Mouse (Mus musculus): ENCODE data around the gene Hdac5. TPM values are rescaled to one million over a fixed set of nuclear protein-coding genes. Genes with fewer than 3 reads are reported as not detected.
A peak's percentile ranks its signal among the peaks of the same experiment; 100 is the strongest.

Hdac5 gene
- polyA plus RNA-seq (2015; fragmentation: Nextera tagmentation; extraction: Ambion mirVana): 80.5 and 84.4 TPM in 2 replicates

- H3K4me3 ChIP-seq: peak within 1 kb of the TSS; percentile 77
- H3K27ac ChIP-seq: peak within 1 kb of the TSS; percentile 89
- 0% methylated on average over 38 of the region's 49 CpGs for WGBS
- no peaks in the 10 kb centered on the region for H3K36me3 ChIP-seq
- peaks cover 46% of the 10 kb centered on the region for H3K4me1 ChIP-seq
- peak within 1 kb of the TSS; percentile 82 for H3K4me2 ChIP-seq
- peak; percentile 85 for ATAC-seq (ENCODE audit: insufficient number of reproducible peaks, insufficient read depth, low FRiP score, low TSS enrichment, low read depth)
- H3K27me3 ChIP-seq: no peaks in the 10 kb centered on the region
- peak within 1 kb of the TSS; percentile 88 for H3K9ac ChIP-seq
- no peaks in the 10 kb centered on the region for H3K9me3 ChIP-seq
Measured at GRCm38 (mm10) chr11:102230006-102230741, at the start of gene Hdac5. TSS of gene Hdac5 (minus strand) at chr11:102230166.

DNA sequence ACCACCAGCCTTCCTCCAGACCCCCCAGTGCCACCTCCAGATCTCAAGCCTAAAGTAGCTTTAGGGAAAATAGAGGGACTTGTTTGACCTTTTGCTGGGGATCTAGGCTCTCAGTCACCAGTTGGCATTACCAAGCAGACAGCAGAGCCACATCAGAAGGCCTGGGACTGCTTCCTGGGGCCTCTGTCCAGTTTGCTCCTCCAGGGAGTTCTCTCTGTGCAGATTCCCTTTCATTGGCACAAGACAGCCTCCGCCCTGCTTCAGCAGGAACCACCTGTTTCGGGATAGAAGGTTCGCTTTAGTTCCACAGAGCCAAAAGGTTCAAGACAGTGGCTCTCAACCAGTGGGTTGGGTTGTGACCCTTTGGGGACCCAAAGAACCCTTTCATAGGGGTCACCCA is 49.6 kb upstream of the Hdac5 start:
- no peaks in the 10 kb centered on the region for H3K36me3 ChIP-seq
- no peak overlapping the region for H3K4me2 ChIP-seq
- peaks cover 13% of the 10 kb centered on the region for H3K4me1 ChIP-seq
- no peak overlapping the region for H3K4me3 ChIP-seq
- no peaks in the 10 kb centered on the region for H3K9me3 ChIP-seq
- H3K9ac ChIP-seq: no peak overlapping the region
- WGBS: 94% methylated on average over 3 of the region's 3 CpGs
- no peak overlapping the region for H3K27ac ChIP-seq
- peaks cover 13% of the 10 kb centered on the region for H3K27me3 ChIP-seq
- no peak for ATAC-seq (ENCODE audit: insufficient number of reproducible peaks, insufficient read depth, low FRiP score, low TSS enrichment, low read depth)

GRCm38 (mm10) chr11:102277754-102278153 is 47.8 kb upstream of the Hdac5 start:
- ATAC-seq (ENCODE audit: insufficient number of reproducible peaks, insufficient read depth, low FRiP score, low TSS enrichment, low read depth): no peak

DNA sequence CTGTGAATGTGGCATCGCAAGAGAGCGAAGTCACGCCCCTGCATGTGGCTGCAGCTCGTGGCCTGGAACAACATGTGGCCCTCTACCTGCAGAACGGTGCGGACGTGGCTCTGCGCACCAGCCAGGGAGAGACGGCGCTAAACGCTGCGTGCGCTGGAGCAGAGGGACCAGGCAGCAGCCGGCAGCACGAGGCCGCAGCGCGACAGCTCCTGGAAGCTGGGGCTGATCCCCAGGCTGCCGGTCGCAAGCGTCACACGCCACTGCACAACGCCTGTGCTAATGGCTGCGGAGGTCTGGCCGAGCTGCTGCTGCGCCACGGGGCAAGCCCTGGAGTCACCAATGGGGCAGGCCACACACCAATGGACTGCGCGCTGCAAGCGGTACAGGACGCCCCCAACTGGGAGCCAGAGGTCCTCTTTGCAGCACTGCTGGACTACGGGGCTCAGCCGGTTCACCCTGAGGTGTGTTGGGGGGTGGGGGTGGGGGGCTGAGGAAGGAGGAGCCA is 46.5 kb upstream of the Hdac5 start:
- no peaks in the 10 kb centered on the region for H3K9me3 ChIP-seq
- peaks cover 13% of the 10 kb centered on the region for H3K4me1 ChIP-seq
- H3K36me3 ChIP-seq: no peaks in the 10 kb centered on the region
- H3K27ac ChIP-seq: no peak overlapping the region; the same call in 1 of the 2 replicates
- peak overlapping the region; percentile 46 for H3K4me3 ChIP-seq
- WGBS: 1% methylated on average over 33 of the region's 33 CpGs
- H3K27me3 ChIP-seq: peaks cover 13% of the 10 kb centered on the region
- peak; percentile 60; the same call in 1 of the 2 replicates for ATAC-seq (ENCODE audit: insufficient number of reproducible peaks, insufficient read depth, low FRiP score, low TSS enrichment, low read depth)
- H3K4me2 ChIP-seq: peak overlapping the region; percentile 91
- peak overlapping the region; percentile 77 for H3K9ac ChIP-seq

More at GRCm38 (mm10) chr11:102277754-102278153, 47.8 kb upstream of the Hdac5 start:
- peaks cover 13% of the 10 kb centered on the region for H3K27me3 ChIP-seq
- no peaks in the 10 kb centered on the region for H3K9me3 ChIP-seq
- WGBS: 45% methylated on average over 11 of the region's 12 CpGs
- H3K4me3 ChIP-seq: no peak overlapping the region
- H3K4me2 ChIP-seq: no peak overlapping the region
- no peaks in the 10 kb centered on the region for H3K36me3 ChIP-seq
- no peak overlapping the region for H3K9ac ChIP-seq
- H3K4me1 ChIP-seq: peaks cover 13% of the 10 kb centered on the region
- H3K27ac ChIP-seq: no peak overlapping the region

GRCm38 (mm10) chr11:102268520-102269244 is 38.7 kb upstream of the Hdac5 start, which contains the start of gene Asb16:
TSS of gene Asb16 (plus strand) at chr11:102268743.
- no peak within 1 kb of the TSS for H3K27ac ChIP-seq
- H3K4me3 ChIP-seq: no peak within 1 kb of the TSS
- WGBS: 89% methylated on average over 12 of the region's 12 CpGs
- H3K4me2 ChIP-seq: no peak within 1 kb of the TSS
- H3K9me3 ChIP-seq: no peaks in the 10 kb centered on the region
- no peaks in the 10 kb centered on the region for H3K27me3 ChIP-seq
- H3K36me3 ChIP-seq: peaks cover 6% of the 10 kb centered on the region; the same call in 1 of the 2 replicates
- ATAC-seq (ENCODE audit: insufficient number of reproducible peaks, insufficient read depth, low FRiP score, low TSS enrichment, low read depth): no peak
- H3K4me1 ChIP-seq: peaks cover 9% of the 10 kb centered on the region
- H3K9ac ChIP-seq: no peak within 1 kb of the TSS

DNA sequence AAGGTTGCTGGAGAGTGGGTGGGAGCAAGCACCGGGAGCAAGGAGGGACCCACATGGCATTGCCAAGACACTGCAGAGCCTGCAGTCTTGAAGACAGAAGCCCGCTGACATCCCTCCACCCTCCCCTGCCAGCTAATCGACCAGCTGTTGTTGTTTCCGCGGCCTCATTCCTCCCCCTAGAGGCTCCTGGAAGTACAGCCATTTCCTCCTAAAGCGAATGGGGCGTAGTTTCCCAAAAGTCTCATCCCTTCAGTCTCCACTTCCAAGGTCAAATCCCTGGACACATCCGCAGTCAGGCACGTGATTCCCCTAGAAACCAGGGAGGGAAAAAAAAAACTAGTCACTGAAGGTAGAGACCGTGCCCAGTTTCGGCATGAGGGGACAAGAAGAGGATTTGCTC is 37.5 kb upstream of the Hdac5 start:
- no peak overlapping the region for H3K27ac ChIP-seq
- ATAC-seq (ENCODE audit: insufficient number of reproducible peaks, insufficient read depth, low FRiP score, low TSS enrichment, low read depth): no peak
- no peaks in the 10 kb centered on the region for H3K9me3 ChIP-seq
- H3K4me3 ChIP-seq: no peak overlapping the region
- H3K36me3 ChIP-seq: peaks cover 14% of the 10 kb centered on the region
- peak overlapping the region; percentile 58; the same call in 1 of the 2 replicates for H3K9ac ChIP-seq
- peak overlapping the region; percentile 33 for H3K4me2 ChIP-seq
- H3K27me3 ChIP-seq: no peaks in the 10 kb centered on the region
- peaks cover 9% of the 10 kb centered on the region for H3K4me1 ChIP-seq
- 6% methylated on average over 11 of the region's 11 CpGs for WGBS

DNA sequence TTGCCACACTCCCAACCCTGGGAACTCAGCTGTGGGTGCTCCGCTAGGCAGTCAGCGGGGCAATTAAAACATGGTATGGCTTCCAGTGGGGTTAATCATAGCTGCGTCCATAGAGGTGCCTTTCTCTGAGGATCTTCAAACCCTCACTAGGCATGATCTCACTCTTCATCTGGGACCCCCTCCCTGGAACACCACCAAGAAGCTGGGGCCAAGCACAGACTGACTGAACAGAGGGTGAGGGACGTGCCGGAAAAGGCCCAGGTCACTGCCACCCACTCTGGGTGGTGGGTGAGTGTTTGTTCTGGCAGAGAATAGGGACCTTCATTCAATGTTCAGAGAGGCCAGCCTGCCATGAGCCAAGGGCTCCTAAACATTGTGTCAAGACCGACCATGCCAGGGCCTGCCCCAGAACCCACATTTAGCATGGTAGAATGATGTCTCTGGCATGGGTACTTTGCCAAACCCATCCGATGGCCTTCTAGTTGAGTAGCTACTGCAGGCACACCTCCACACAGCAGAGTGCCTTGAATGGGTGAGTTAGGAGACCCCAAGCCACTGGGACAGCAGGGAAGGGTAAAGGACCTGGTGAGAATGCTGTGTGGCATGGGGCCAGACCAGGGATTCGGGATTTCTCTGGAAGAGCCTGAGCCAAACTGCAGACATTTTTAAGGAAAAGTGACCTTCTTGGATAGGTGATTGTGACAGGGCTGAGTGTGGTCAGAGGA is 36.8 kb upstream of the Hdac5 start:
- H3K36me3 ChIP-seq: peaks cover 20% of the 10 kb centered on the region
- peaks cover 9% of the 10 kb centered on the region for H3K4me1 ChIP-seq
- no peaks in the 10 kb centered on the region for H3K9me3 ChIP-seq
- ATAC-seq (ENCODE audit: insufficient number of reproducible peaks, insufficient read depth, low FRiP score, low TSS enrichment, low read depth): no peak
- 84% methylated on average over 8 of the region's 8 CpGs for WGBS
- H3K9ac ChIP-seq: peak overlapping the region; percentile 58
- H3K4me2 ChIP-seq: peak overlapping the region; percentile 33
- no peak overlapping the region for H3K4me3 ChIP-seq
- H3K27ac ChIP-seq: no peak overlapping the region
- no peaks in the 10 kb centered on the region for H3K27me3 ChIP-seq

DNA sequence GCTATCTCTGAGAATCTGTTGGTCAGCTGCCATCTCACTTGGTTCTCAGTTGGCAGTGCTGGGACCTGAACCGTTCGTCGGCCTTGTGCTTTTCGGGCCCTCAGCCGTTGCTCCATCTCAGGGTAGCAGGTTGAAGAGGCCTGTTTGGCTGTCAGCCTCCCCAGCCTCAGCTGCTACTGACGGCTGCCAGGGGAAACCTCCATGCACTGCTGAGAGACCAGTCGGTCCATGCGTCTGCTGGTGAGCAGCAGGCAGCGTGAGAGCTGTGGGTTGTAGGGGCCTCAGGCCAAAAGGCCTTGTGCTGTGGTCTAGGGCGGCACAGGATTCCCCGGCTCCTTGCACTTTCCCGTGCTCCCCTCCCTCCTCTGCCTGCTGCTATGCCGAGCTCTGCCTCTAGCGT is 35.9 kb upstream of the Hdac5 start:
- Histone ChIP-seq H3K27me3 (no peaks in the 10 kb centered on the region), H3K36me3 (peaks cover 25% of the 10 kb centered on the region), H3K9me3 (no peaks in the 10 kb centered on the region), H3K9ac (no peak overlapping the region), H3K4me2 (no peak overlapping the region), H3K27ac (no peak overlapping the region), H3K4me3 (no peak overlapping the region), H3K4me1 (peaks cover 9% of the 10 kb centered on the region)
- no peak for ATAC-seq (ENCODE audit: insufficient number of reproducible peaks, insufficient read depth, low FRiP score, low TSS enrichment, low read depth)
- 59% methylated on average over 14 of the region's 14 CpGs for WGBS

DNA sequence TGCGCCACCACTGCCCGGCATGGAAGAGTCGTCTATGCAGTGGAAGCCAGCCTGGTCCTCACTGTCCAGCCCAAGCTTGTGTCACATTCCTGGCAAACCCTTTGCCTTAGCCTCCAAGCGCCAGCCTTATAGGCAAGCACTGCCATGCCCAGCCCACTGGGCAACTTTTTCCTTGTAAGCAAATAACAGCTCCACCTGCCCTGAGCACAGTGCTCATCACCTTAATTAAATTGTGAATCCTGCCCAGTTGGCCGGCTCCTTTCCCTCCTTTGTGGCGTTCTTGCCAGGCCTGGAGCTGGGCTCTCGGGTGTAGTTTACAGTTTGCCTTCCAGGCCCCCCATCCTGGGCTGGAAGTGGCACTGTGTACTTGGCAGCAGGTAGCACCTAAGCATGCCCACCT is 33.2 kb upstream of the Hdac5 start:
- no peaks in the 10 kb centered on the region for H3K27me3 ChIP-seq
- peaks cover 9% of the 10 kb centered on the region for H3K4me1 ChIP-seq
- H3K4me3 ChIP-seq: no peak overlapping the region
- no peak overlapping the region for H3K4me2 ChIP-seq
- 91% methylated on average over 7 of the region's 7 CpGs for WGBS
- H3K27ac ChIP-seq: no peak overlapping the region
- H3K9ac ChIP-seq: 0 out of 2 replicates have a peak overlapping the region, but pooled peaks have one; percentile 36
- ATAC-seq (ENCODE audit: insufficient number of reproducible peaks, insufficient read depth, low FRiP score, low TSS enrichment, low read depth): no peak
- H3K36me3 ChIP-seq: peaks cover 48% of the 10 kb centered on the region
- H3K9me3 ChIP-seq: no peaks in the 10 kb centered on the region

- 87% methylated on average over 3 of the region's 3 CpGs for WGBS
- Histone ChIP-seq H3K4me1 (peaks cover 19% of the 10 kb centered on the region), H3K27ac (no peak overlapping the region), H3K9ac (no peak overlapping the region), H3K4me2 (no peak overlapping the region), H3K9me3 (no peaks in the 10 kb centered on the region), H3K36me3 (peaks cover 70% of the 10 kb centered on the region), H3K27me3 (no peaks in the 10 kb centered on the region), H3K4me3 (no peak overlapping the region)
- no peak for ATAC-seq (ENCODE audit: insufficient number of reproducible peaks, insufficient read depth, low FRiP score, low TSS enrichment, low read depth)
Measured at GRCm38 (mm10) chr11:102258521-102258920, 28.6 kb upstream of the Hdac5 start.

- 83% methylated on average over 6 of the region's 6 CpGs for WGBS
- Histone ChIP-seq H3K4me1 (peaks cover 19% of the 10 kb centered on the region), H3K36me3 (peaks cover 66% of the 10 kb centered on the region), H3K4me2 (no peak overlapping the region), H3K27ac (no peak overlapping the region), H3K9me3 (no peaks in the 10 kb centered on the region), H3K4me3 (no peak overlapping the region), H3K27me3 (no peaks in the 10 kb centered on the region), H3K9ac (no peak overlapping the region)
- no peak for ATAC-seq (ENCODE audit: insufficient number of reproducible peaks, insufficient read depth, low FRiP score, low TSS enrichment, low read depth)
Measured at GRCm38 (mm10) chr11:102258095-102258494, 28.1 kb upstream of the Hdac5 start.
